Mouse (Mus musculus) layer of hippocampus, postnatal 10 days (tissue): ENCODE measurements around the gene Lrrc41. TPM values are rescaled to one million over a fixed set of nuclear protein-coding genes. Genes with fewer than 3 reads are reported as not detected.

Experiments
- DNase-seq, 2 experiments: peaks; one replicate each; pipeline ENCODE4 v3.0.0; 2021; ENCODE audit warnings: low spot score in 2 of 2
- total RNA-seq, 2 experiments: library from RNA; stranded (reverse); gene quantifications; 2 replicates each; pipeline ENCODE4 v1.2.3; 2021

The Lrrc41 gene
- total RNA-seq, 2 experiments from 2014 or later = 51.9 to 52.8 TPM

DNA sequence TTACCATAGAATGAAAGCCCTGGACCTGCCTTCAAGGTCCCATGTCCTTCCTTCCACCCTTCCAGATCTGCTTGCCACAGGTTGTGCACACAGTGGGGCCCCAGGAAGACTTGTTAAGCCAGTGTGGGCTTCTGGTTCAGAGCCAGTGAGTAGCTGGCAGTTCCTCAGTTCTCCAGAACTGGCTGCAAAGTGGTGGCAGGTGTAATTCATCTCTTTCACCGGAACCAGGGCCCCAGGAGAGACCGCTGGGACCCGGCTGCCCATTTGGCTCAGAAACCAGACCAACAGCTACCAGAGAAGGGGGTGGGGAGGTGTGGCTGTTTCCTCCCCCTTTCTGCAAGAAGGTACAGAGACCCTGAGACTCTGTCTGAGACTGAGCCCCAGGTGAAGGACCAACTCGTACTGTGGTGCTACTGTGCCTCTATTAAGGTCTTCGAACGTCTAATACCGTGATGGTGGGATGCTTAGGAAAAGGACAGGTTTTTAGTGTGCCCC, 68.3 kb downstream of the Lrrc41 start:
- DNase-seq = peak; percentile 37 to 53

DNA sequence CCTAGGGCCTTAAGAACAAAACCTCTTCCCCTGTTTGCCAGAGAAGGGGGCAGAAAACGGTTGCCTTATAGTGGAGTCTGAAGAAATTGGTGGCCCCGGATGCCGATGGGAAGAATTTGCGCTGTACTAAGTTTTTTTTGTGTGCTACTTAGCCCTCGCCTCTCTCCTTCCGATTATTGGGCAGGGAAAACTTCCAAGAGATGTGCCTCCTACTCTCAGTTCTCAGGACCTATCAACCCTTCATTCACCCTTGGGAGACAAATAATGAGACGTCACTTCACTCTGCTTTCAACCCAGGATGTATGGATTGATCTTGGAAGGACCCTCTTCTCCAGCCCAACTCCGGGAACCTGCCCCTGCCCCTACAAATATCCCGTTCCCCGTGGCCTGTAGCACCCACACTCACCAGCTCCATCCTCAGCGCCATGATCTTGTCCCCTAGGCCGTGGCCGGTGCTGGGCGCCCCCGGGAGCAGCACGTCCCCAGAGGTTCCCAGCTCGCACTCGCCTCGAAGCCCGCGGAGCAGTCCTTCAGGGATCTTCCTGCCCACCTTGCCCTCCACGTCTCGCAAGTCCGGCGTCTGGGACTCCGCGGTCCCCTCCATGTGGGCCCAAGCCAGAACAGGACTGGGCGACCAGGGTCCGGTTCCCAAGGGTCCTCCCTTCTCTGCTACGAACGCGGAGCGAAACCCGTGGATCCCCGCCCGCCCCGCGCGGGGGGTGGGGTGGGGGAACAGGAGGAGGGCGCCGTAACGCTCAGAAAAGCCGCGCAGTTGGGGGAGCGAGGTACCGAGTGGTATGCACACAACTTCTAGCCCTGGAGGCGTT, 69.0 kb downstream of the Lrrc41 start:
- peak; percentile 73 to 85 for DNase-seq

Other genes starting within 250 kb of the Lrrc41 start
- 1 to 10 TPM; 4.5 to 4.6 TPM for gene Mob3c, start 247.2 kb upstream of the Lrrc41 start, total RNA-seq
- 10 to 100 TPM; 40.8 to 43.3 TPM for gene Mknk1, start 236.1 kb upstream of the Lrrc41 start, total RNA-seq
- gene Kncn, start 190.9 kb upstream of the Lrrc41 start, total RNA-seq = under 1 TPM in 1 of 2 experiments, not detected in 1; 0.25 TPM
- not detected for gene 6430628N08Rik, start 184.6 kb upstream of the Lrrc41 start, total RNA-seq
- gene Dmbx1, start 135.3 kb upstream of the Lrrc41 start, total RNA-seq = under 1 TPM; 0.18 to 0.34 TPM
- gene Faah, start 57.3 kb upstream of the Lrrc41 start, total RNA-seq = 100 to 1,000 TPM in 1 of 2 experiments, 10 to 100 TPM in 1; 86.6 to 108 TPM
- gene Nsun4, start 21.4 kb upstream of the Lrrc41 start, total RNA-seq = 1 to 10 TPM; 8.1 to 8.2 TPM
- gene Uqcrh, start 198 bp upstream of the Lrrc41 start, total RNA-seq = 100 to 1,000 TPM; 402 to 460 TPM
- 1 to 10 TPM; 1.6 to 2.1 TPM for gene Rad54l, start 48.4 kb downstream of the Lrrc41 start, total RNA-seq
- 10 to 100 TPM; 72.8 to 76.9 TPM for gene Pomgnt1, start 48.6 kb downstream of the Lrrc41 start, total RNA-seq
- 10 to 100 TPM; 23.5 to 29.6 TPM for gene Lurap1, start 76.1 kb downstream of the Lrrc41 start, total RNA-seq
- gene Tspan1, start 92.3 kb downstream of the Lrrc41 start, total RNA-seq = under 1 TPM in 1 of 2 experiments, not detected in 1; 0.27 TPM
- gene 1700042G07Rik, start 98.1 kb downstream of the Lrrc41 start, total RNA-seq = not detected
- gene Gm49337, start 98.1 kb downstream of the Lrrc41 start, total RNA-seq = not detected
- gene Pik3r3, start 146.3 kb downstream of the Lrrc41 start, total RNA-seq = 10 to 100 TPM; 38.3 to 47.1 TPM